Mouse (Mus musculus): ENCODE measurements at regions not wholly inside any gene's neighbourhood (a gene's known extent, or its start where the extent isn't known, plus 50 kb on each side); places are given as distances from the start of the nearest gene placed in this dataset.

GRCm38 (mm10) chr15:51687007-51687540, 2197.6 kb upstream of the Gm7489 start:
- 88% methylated on average over 13 of the region's 13 CpGs for WGBS
- Histone ChIP-seq H3K9me3 (no peaks in the 10 kb centered on the region), H3K27ac (replicated peaks) (no peak overlapping the region), H3K4me3 (no peak overlapping the region), H3K36me3 (no peaks in the 10 kb centered on the region), H3K4me2 (replicated peaks) (no peak overlapping the region), H3K4me1 (no peaks in the 10 kb centered on the region), H3K27me3 (no peaks in the 10 kb centered on the region), H3K9ac (replicated peaks) (no peak overlapping the region)
- ATAC-seq (replicated peaks) = no peak

GRCm38 (mm10) chr15:51689498-51689897, 2195.2 kb upstream of the Gm7489 start:
- no peak for ATAC-seq (replicated peaks)
- 76% methylated on average over 1 of the region's 1 CpGs for WGBS
- Histone ChIP-seq H3K36me3 (no peaks in the 10 kb centered on the region), H3K4me3 (no peak overlapping the region), H3K27ac (replicated peaks) (no peak overlapping the region), H3K27me3 (no peaks in the 10 kb centered on the region), H3K4me1 (no peaks in the 10 kb centered on the region), H3K9ac (replicated peaks) (no peak overlapping the region), H3K4me2 (replicated peaks) (no peak overlapping the region), H3K9me3 (no peaks in the 10 kb centered on the region)

GRCm38 (mm10) chr15:51692671-51693070, 2192.0 kb upstream of the Gm7489 start:
- H3K9ac ChIP-seq (replicated peaks) = no peak overlapping the region
- no peaks in the 10 kb centered on the region for H3K36me3 ChIP-seq
- H3K9me3 ChIP-seq = no peaks in the 10 kb centered on the region
- no peak overlapping the region for H3K4me2 ChIP-seq (replicated peaks)
- H3K27me3 ChIP-seq = no peaks in the 10 kb centered on the region
- no peak for ATAC-seq (replicated peaks)
- H3K4me3 ChIP-seq = no peak overlapping the region
- 76% methylated on average over 4 of the region's 4 CpGs for WGBS
- H3K4me1 ChIP-seq = no peaks in the 10 kb centered on the region
- H3K27ac ChIP-seq (replicated peaks) = no peak overlapping the region

GRCm38 (mm10) chr15:51696344-51697016, 2188.2 kb upstream of the Gm7489 start:
- Histone ChIP-seq H3K4me3 (no peak overlapping the region), H3K27me3 (no peaks in the 10 kb centered on the region), H3K4me1 (no peaks in the 10 kb centered on the region), H3K9me3 (no peaks in the 10 kb centered on the region), H3K4me2 (replicated peaks) (no peak overlapping the region), H3K36me3 (no peaks in the 10 kb centered on the region), H3K27ac (replicated peaks) (no peak overlapping the region), H3K9ac (replicated peaks) (no peak overlapping the region)
- ATAC-seq (replicated peaks) = peak; percentile 69
- 35% methylated on average over 11 of the region's 11 CpGs for WGBS

- H3K4me1 ChIP-seq = no peaks in the 10 kb centered on the region
- no peak overlapping the region for H3K27ac ChIP-seq (replicated peaks)
- no peaks in the 10 kb centered on the region for H3K9me3 ChIP-seq
- WGBS = 95% methylated on average over 1 of the region's 1 CpGs
- H3K36me3 ChIP-seq = no peaks in the 10 kb centered on the region
- no peaks in the 10 kb centered on the region for H3K27me3 ChIP-seq
- no peak overlapping the region for H3K4me2 ChIP-seq (replicated peaks)
- no peak for ATAC-seq (replicated peaks)
- no peak overlapping the region for H3K9ac ChIP-seq (replicated peaks)
- no peak overlapping the region for H3K4me3 ChIP-seq
Observed at GRCm38 (mm10) chr15:51704198-51704597, 2180.5 kb upstream of the Gm7489 start.

GRCm38 (mm10) chr15:51709871-51710655, 2174.6 kb upstream of the Gm7489 start:
- no peak overlapping the region for H3K27ac ChIP-seq (replicated peaks)
- no peaks in the 10 kb centered on the region for H3K36me3 ChIP-seq
- WGBS = 16% methylated on average over 13 of the region's 13 CpGs
- H3K4me3 ChIP-seq = no peak overlapping the region
- H3K4me1 ChIP-seq = peaks cover 14% of the 10 kb centered on the region
- no peak overlapping the region for H3K4me2 ChIP-seq (replicated peaks)
- ATAC-seq (replicated peaks) = peak; percentile 93
- H3K9ac ChIP-seq (replicated peaks) = no peak overlapping the region
- no peaks in the 10 kb centered on the region for H3K27me3 ChIP-seq
- no peaks in the 10 kb centered on the region for H3K9me3 ChIP-seq

- no peak overlapping the region for H3K9ac ChIP-seq (replicated peaks)
- H3K27me3 ChIP-seq = no peaks in the 10 kb centered on the region
- H3K27ac ChIP-seq (replicated peaks) = no peak overlapping the region
- no peak overlapping the region for H3K4me3 ChIP-seq
- H3K4me1 ChIP-seq = peaks cover 7% of the 10 kb centered on the region
- H3K9me3 ChIP-seq = no peaks in the 10 kb centered on the region
- 6% methylated on average over 8 of the region's 9 CpGs for WGBS
- H3K4me2 ChIP-seq (replicated peaks) = no peak overlapping the region
- ATAC-seq (replicated peaks) = peak; percentile 89
- no peaks in the 10 kb centered on the region for H3K36me3 ChIP-seq
Observed at GRCm38 (mm10) chr15:51720873-51721308, 2163.8 kb upstream of the Gm7489 start.

GRCm38 (mm10) chr15:51721363-51721762, 2163.3 kb upstream of the Gm7489 start:
- Histone ChIP-seq H3K36me3 (no peaks in the 10 kb centered on the region), H3K27me3 (no peaks in the 10 kb centered on the region), H3K4me3 (no peak overlapping the region), H3K27ac (replicated peaks) (no peak overlapping the region), H3K4me1 (peaks cover 7% of the 10 kb centered on the region), H3K4me2 (replicated peaks) (no peak overlapping the region), H3K9me3 (no peaks in the 10 kb centered on the region), H3K9ac (replicated peaks) (no peak overlapping the region)
- 56% methylated on average over 5 of the region's 5 CpGs for WGBS
- no peak for ATAC-seq (replicated peaks)

GRCm38 (mm10) chr15:51724127-51724526, 2160.6 kb upstream of the Gm7489 start:
- Histone ChIP-seq H3K9ac (replicated peaks) (no peak overlapping the region), H3K27me3 (no peaks in the 10 kb centered on the region), H3K9me3 (no peaks in the 10 kb centered on the region), H3K27ac (replicated peaks) (no peak overlapping the region), H3K4me3 (no peak overlapping the region), H3K4me2 (replicated peaks) (no peak overlapping the region), H3K4me1 (peaks cover 7% of the 10 kb centered on the region), H3K36me3 (no peaks in the 10 kb centered on the region)
- no peak for ATAC-seq (replicated peaks)
- WGBS = 75% methylated on average over 7 of the region's 7 CpGs

- no peaks in the 10 kb centered on the region for H3K9me3 ChIP-seq
- H3K4me1 ChIP-seq = peaks cover 7% of the 10 kb centered on the region
- H3K4me2 ChIP-seq (replicated peaks) = no peak overlapping the region
- no peak for ATAC-seq (replicated peaks)
- 82% methylated on average over 3 of the region's 3 CpGs for WGBS
- no peak overlapping the region for H3K4me3 ChIP-seq
- no peaks in the 10 kb centered on the region for H3K27me3 ChIP-seq
- H3K9ac ChIP-seq (replicated peaks) = no peak overlapping the region
- no peak overlapping the region for H3K27ac ChIP-seq (replicated peaks)
- H3K36me3 ChIP-seq = no peaks in the 10 kb centered on the region
Observed at GRCm38 (mm10) chr15:51725457-51725856, 2159.2 kb upstream of the Gm7489 start.

GRCm38 (mm10) chr15:51730106-51730505, 2154.6 kb upstream of the Gm7489 start:
- ATAC-seq (replicated peaks) = no peak
- no peak overlapping the region for H3K4me2 ChIP-seq (replicated peaks)
- no peak overlapping the region for H3K4me3 ChIP-seq
- WGBS = 89% methylated on average over 10 of the region's 10 CpGs
- no peak overlapping the region for H3K9ac ChIP-seq (replicated peaks)
- H3K36me3 ChIP-seq = no peaks in the 10 kb centered on the region
- no peaks in the 10 kb centered on the region for H3K27me3 ChIP-seq
- no peaks in the 10 kb centered on the region for H3K4me1 ChIP-seq
- H3K9me3 ChIP-seq = no peaks in the 10 kb centered on the region
- H3K27ac ChIP-seq (replicated peaks) = no peak overlapping the region

- no peaks in the 10 kb centered on the region for H3K4me1 ChIP-seq
- WGBS = 84% methylated on average over 12 of the region's 12 CpGs
Observed at GRCm38 (mm10) chr15:51730805-51731412, 2153.8 kb upstream of the Gm7489 start.

More at GRCm38 (mm10) chr15:51730805-51731412, 2153.8 kb upstream of the Gm7489 start:
- H3K27ac ChIP-seq (replicated peaks) = no peak overlapping the region
- H3K36me3 ChIP-seq = no peaks in the 10 kb centered on the region
- H3K9ac ChIP-seq (replicated peaks) = no peak overlapping the region
- no peaks in the 10 kb centered on the region for H3K27me3 ChIP-seq
- H3K4me3 ChIP-seq = no peak overlapping the region
- ATAC-seq (replicated peaks) = no peak
- no peak overlapping the region for H3K4me2 ChIP-seq (replicated peaks)
- no peaks in the 10 kb centered on the region for H3K9me3 ChIP-seq
